Mouse (Mus musculus) CH12.LX (cell line): Measurements from ENCODE around the gene Ffar1.

Experiments
- CTCF ChIP-seq, 2 experiments: IDR thresholded peaks in 1 of 2; conservative IDR thresholded peaks in 1 of 2; 2 replicates each; pipeline ENCODE4 v1.5.1; 2011 to 2012; ENCODE audit warnings: low read depth in 2 of 2, low read length in 2 of 2, improper control_type of control experiment in 1 of 2, inconsistent platforms in 1 of 2, mild to moderate bottlenecking in 1 of 2, moderate library complexity in 1 of 2
- HCFC1 ChIP-seq: IDR thresholded peaks from 2 replicates; pipeline ENCODE4 v1.6.1; 2012; ENCODE audit warnings: low read depth, mild to moderate bottlenecking, inconsistent platforms, low read length, improper control_type of control experiment
- NELFE ChIP-seq: IDR thresholded peaks from 2 replicates; pipeline ENCODE4 v1.6.1; 2011; ENCODE audit warnings: low read depth, low read length, improper control_type of control experiment
- NRF1 ChIP-seq: IDR thresholded peaks from 2 replicates; pipeline ENCODE4 v1.6.1; 2014; ENCODE audit warnings: low read depth, mild to moderate bottlenecking, inconsistent platforms, low read length, improper control_type of control experiment, moderate library complexity
- POLR2A ChIP-seq: IDR thresholded peaks from 2 replicates; pipeline ENCODE4 v1.6.1; 2011; ENCODE audit warnings: low read depth, mild to moderate bottlenecking, improper control_type of control experiment, low read length
- USF1 ChIP-seq: IDR thresholded peaks from 2 replicates; pipeline ENCODE4 v1.6.1; 2014; ENCODE audit warnings: low read depth, mild to moderate bottlenecking, inconsistent platforms, low read length, improper control_type of control experiment

GRCm38 (mm10) chr7:30878950-30879349 lies 17.6 kb upstream of the Ffar1 start:
- TF ChIP-seq HCFC1: no peak
- TF ChIP-seq USF1: no peak
- no peak for TF ChIP-seq CTCF (conservative IDR thresholded peaks at IDR 0.05 in 1 of 2, IDR thresholded peaks at IDR 0.05 in 1 of 2; ENCODE audit: low read depth in 2 of 2, low read length in 2 of 2)
- no peak for TF ChIP-seq POLR2A
- TF ChIP-seq NRF1: no peak
- TF ChIP-seq NELFE: no peak
